Mouse (Mus musculus) neural tube, embryonic 11.5 days (tissue): ENCODE results near the gene Cyp2d9. TPM values are rescaled to one million over a fixed set of nuclear protein-coding genes. Genes with fewer than 3 reads are reported as not detected.
A peak's percentile ranks its signal among the peaks of the same experiment; 100 is the strongest.

Experiments used
- ATAC-seq: fragments of 200-750 bp; cut with Nextera tagmentation; 2 replicates; pipeline ENCODE4 v1.8.0; 2017; ENCODE audit warnings: moderate number of reproducible peaks, mild to moderate bottlenecking, moderate TSS enrichment, moderate library complexity; ENCODE audit not compliant: insufficient read depth, low FRiP score, low TSS enrichment
- DNase-seq: peaks from one replicate; pipeline ENCODE4 v3.0.0-alpha.2; 2015; ENCODE audit warnings: low spot score
- H3K27ac ChIP-seq: fragments of 300-500 bp; sonication (generic); 2 replicates; pipeline ENCODE4 v1.5.1; 2014; ENCODE audit warnings: low read depth, mild to moderate bottlenecking, low read length
- H3K27me3 ChIP-seq: fragments of 300-500 bp; sonication (generic); 2 replicates; pipeline ENCODE4 v1.6.1; 2014; ENCODE audit warnings: mild to moderate bottlenecking, low read length, mixed read lengths; ENCODE audit not compliant: control insufficient read depth, insufficient read depth
- H3K36me3 ChIP-seq: fragments of 300-500 bp; sonication (generic); 2 replicates; pipeline ENCODE4 v1.6.1; 2014; ENCODE audit warnings: mild to moderate bottlenecking, low read length, moderate library complexity, mixed read lengths; ENCODE audit not compliant: control insufficient read depth, insufficient read depth
- H3K4me1 ChIP-seq: fragments of 300-500 bp; sonication (generic); 2 replicates; pipeline ENCODE4 v1.6.1; 2014; ENCODE audit warnings: low read length, mixed read lengths; ENCODE audit not compliant: control insufficient read depth, insufficient read depth
- H3K4me2 ChIP-seq: fragments of 300-500 bp; sonication (generic); 2 replicates; pipeline ENCODE4 v1.6.1; 2014; ENCODE audit warnings: low read depth, mild to moderate bottlenecking, moderate library complexity
- H3K4me3 ChIP-seq: fragments of 300-500 bp; sonication (generic); 2 replicates; pipeline ENCODE4 v1.5.1; 2014; ENCODE audit warnings: low read depth, low read length
- H3K9ac ChIP-seq: fragments of 300-500 bp; sonication (generic); 2 replicates; pipeline ENCODE4 v1.6.1; 2014; ENCODE audit warnings: mild to moderate bottlenecking, low read length
- H3K9me3 ChIP-seq: fragments of 300-500 bp; sonication (generic); 2 replicates; pipeline ENCODE4 v1.6.1; 2016; ENCODE audit warnings: low read length; ENCODE audit not compliant: control insufficient read depth
- WGBS: fragments of 180-500 bp; shearing (Covaris S2); extraction: QIAGEN DNeasy Blood & Tissue Kit; methylation state at CpG from one replicate; pipeline ENCODE4 v1.1.7; 2014; 5-methylcytosine and 5-hydroxymethylcytosine counted together
- polyA plus RNA-seq: library from polyadenylated mRNA; unstranded; fragments of >200 nt; fragmentation: Nextera tagmentation; extraction: Ambion mirVana; gene quantifications from 2 replicates; pipeline ENCODE4 v1.2.1, GENCODE M21; 2014

Gene Cyp2d9
- polyA plus RNA-seq, 1 experiment from 2014 or later: not detected

GRCm38 (mm10) chr15:82404163-82404562, 29.1 kb upstream of the Cyp2d9 start:
- Histone ChIP-seq H3K27me3 (no peaks in the 10 kb centered on the region), H3K36me3 (no peaks in the 10 kb centered on the region), H3K4me3 (no peak overlapping the region), H3K9ac (no peak overlapping the region), H3K4me1 (no peaks in the 10 kb centered on the region), H3K4me2 (no peak overlapping the region), H3K9me3 (no peaks in the 10 kb centered on the region), H3K27ac (no peak overlapping the region)
- ATAC-seq (no peak), DNase-seq (no peak)
- 94% methylated on average over 3 of the region's 3 CpGs for whole genome bisulfite sequencing

GRCm38 (mm10) chr15:82406981-82407380, 26.3 kb upstream of the Cyp2d9 start, which contains the start of gene Cyp2d10:
TSS of gene Cyp2d10 (minus strand) at chr15:82407195.
- no peak for ATAC-seq
- Histone ChIP-seq H3K27me3 (no peaks in the 10 kb centered on the region), H3K9ac (no peak within 1 kb of the TSS), H3K4me1 (no peaks in the 10 kb centered on the region), H3K36me3 (no peaks in the 10 kb centered on the region), H3K4me3 (no peak within 1 kb of the TSS), H3K9me3 (no peaks in the 10 kb centered on the region), H3K27ac (no peak within 1 kb of the TSS), H3K4me2 (no peak within 1 kb of the TSS)
- WGBS: 94% methylated on average over 6 of the region's 6 CpGs
- no peak for DNase-seq

GRCm38 (mm10) chr15:82407536-82407935, 25.7 kb upstream of the Cyp2d9 start:
- WGBS: 85% methylated on average over 4 of the region's 4 CpGs

GRCm38 (mm10) chr15:82416797-82417789, 16.1 kb upstream of the Cyp2d9 start:
- Histone ChIP-seq H3K27me3 (no peaks in the 10 kb centered on the region), H3K9me3 (no peaks in the 10 kb centered on the region), H3K36me3 (no peaks in the 10 kb centered on the region), H3K4me2 (0 out of 2 replicates have a peak overlapping the region, but pooled peaks have one; percentile 12), H3K4me1 (0 out of 2 replicates have a peak, but pooled peaks cover 3% of the 10 kb centered on the region), H3K9ac (peak overlapping the region; percentile 48; the same call in 1 of the 2 replicates), H3K27ac (no peak overlapping the region), H3K4me3 (no peak overlapping the region)
- DNase-seq: peak; percentile 72
- ATAC-seq: peak; percentile 53; the same call in 1 of the 2 replicates
- 29% methylated on average over 15 of the region's 16 CpGs for WGBS

More at GRCm38 (mm10) chr15:82407536-82407935, 25.7 kb upstream of the Cyp2d9 start:
- H3K36me3 ChIP-seq: no peaks in the 10 kb centered on the region
- DNase-seq (no peak), ATAC-seq (no peak)
- H3K27me3 ChIP-seq: no peaks in the 10 kb centered on the region
- no peak overlapping the region for H3K4me3 ChIP-seq
- no peak overlapping the region for H3K4me2 ChIP-seq
- H3K9me3 ChIP-seq: no peaks in the 10 kb centered on the region
- H3K4me1 ChIP-seq: no peaks in the 10 kb centered on the region
- no peak overlapping the region for H3K9ac ChIP-seq
- H3K27ac ChIP-seq: no peak overlapping the region

- Histone ChIP-seq H3K4me3 (no peak overlapping the region), H3K27me3 (no peaks in the 10 kb centered on the region), H3K27ac (no peak overlapping the region), H3K9ac (no peak overlapping the region), H3K4me2 (no peak overlapping the region), H3K36me3 (no peaks in the 10 kb centered on the region), H3K4me1 (0 out of 2 replicates have a peak, but pooled peaks cover 3% of the 10 kb centered on the region), H3K9me3 (no peaks in the 10 kb centered on the region)
- DNase-seq (no peak), ATAC-seq (no peak)
- 85% methylated on average over 1 of the region's 1 CpGs for WGBS
These were observed 14.6 kb upstream of the Cyp2d9 start for GRCm38 (mm10) chr15:82418616-82419015.

GRCm38 (mm10) chr15:82422935-82423334, 10.3 kb upstream of the Cyp2d9 start:
- Histone ChIP-seq H3K36me3 (no peaks in the 10 kb centered on the region), H3K4me3 (no peak overlapping the region), H3K9ac (no peak overlapping the region), H3K4me1 (no peaks in the 10 kb centered on the region), H3K27ac (no peak overlapping the region), H3K9me3 (no peaks in the 10 kb centered on the region), H3K4me2 (no peak overlapping the region), H3K27me3 (no peaks in the 10 kb centered on the region)
- ATAC-seq: no peak
- WGBS: 84% methylated on average over 4 of the region's 4 CpGs
- DNase-seq: no peak

- Histone ChIP-seq H3K9ac (no peak overlapping the region), H3K4me3 (no peak overlapping the region), H3K27me3 (no peaks in the 10 kb centered on the region), H3K4me2 (no peak overlapping the region), H3K4me1 (no peaks in the 10 kb centered on the region), H3K9me3 (no peaks in the 10 kb centered on the region), H3K36me3 (no peaks in the 10 kb centered on the region), H3K27ac (no peak overlapping the region)
- WGBS: 81% methylated on average over 3 of the region's 3 CpGs
- ATAC-seq: no peak
- DNase-seq: no peak
These were observed 9.8 kb upstream of the Cyp2d9 start for GRCm38 (mm10) chr15:82423471-82423870.

GRCm38 (mm10) chr15:82433621-82434020, 384 bp downstream of the Cyp2d9 start:
- Histone ChIP-seq H3K4me3 (no peak overlapping the region), H3K9ac (no peak overlapping the region), H3K4me2 (no peak overlapping the region), H3K27me3 (no peaks in the 10 kb centered on the region), H3K9me3 (no peaks in the 10 kb centered on the region), H3K36me3 (no peaks in the 10 kb centered on the region), H3K27ac (no peak overlapping the region), H3K4me1 (no peaks in the 10 kb centered on the region)
- DNase-seq: no peak
- 95% methylated on average over 3 of the region's 3 CpGs for WGBS
- ATAC-seq: no peak

GRCm38 (mm10) chr15:82434541-82434940, 1.3 kb downstream of the Cyp2d9 start:
- WGBS: 94% methylated on average over 3 of the region's 3 CpGs
- H3K4me2 ChIP-seq: no peak overlapping the region
- H3K9ac ChIP-seq: no peak overlapping the region
- DNase-seq (no peak), ATAC-seq (no peak)
- no peaks in the 10 kb centered on the region for H3K27me3 ChIP-seq
- no peak overlapping the region for H3K4me3 ChIP-seq
- no peak overlapping the region for H3K27ac ChIP-seq
- no peaks in the 10 kb centered on the region for H3K9me3 ChIP-seq
- no peaks in the 10 kb centered on the region for H3K36me3 ChIP-seq
- no peaks in the 10 kb centered on the region for H3K4me1 ChIP-seq
